Mouse (Mus musculus) T-helper 1 cell (primary cell): ENCODE measurements around the gene D430041D05Rik.

Source experiments
- in situ Hi-C: fragments of 300-600 bp; cut with MboI, MseI; formaldehyde crosslinking; loops from one replicate; pipeline ENCODE4 v1.15.1; 2025; ENCODE audit warnings: high pct_unique_total_duplicates

Gene D430041D05Rik

DNA sequence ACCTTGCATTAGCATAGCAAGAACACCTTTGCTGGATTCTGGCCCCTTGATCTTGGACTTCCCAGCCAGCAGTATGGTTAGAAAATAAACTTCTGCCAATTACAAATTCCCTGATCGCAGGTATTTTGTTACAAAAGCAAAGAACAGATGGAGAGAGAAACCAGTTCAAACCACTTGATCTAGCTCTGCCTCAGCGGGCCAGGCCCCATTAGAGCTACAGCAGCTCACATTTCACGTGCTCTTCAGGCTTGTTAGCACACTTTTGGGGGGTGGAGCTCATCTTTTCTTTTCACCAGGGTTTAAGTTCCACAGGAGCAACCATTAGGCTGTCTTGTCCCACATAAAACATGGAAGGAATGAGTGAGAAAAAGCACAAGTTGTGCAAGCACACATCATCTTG is 210.6 kb downstream of the D430041D05Rik start:
- in situ Hi-C loops = no loop called here

DNA sequence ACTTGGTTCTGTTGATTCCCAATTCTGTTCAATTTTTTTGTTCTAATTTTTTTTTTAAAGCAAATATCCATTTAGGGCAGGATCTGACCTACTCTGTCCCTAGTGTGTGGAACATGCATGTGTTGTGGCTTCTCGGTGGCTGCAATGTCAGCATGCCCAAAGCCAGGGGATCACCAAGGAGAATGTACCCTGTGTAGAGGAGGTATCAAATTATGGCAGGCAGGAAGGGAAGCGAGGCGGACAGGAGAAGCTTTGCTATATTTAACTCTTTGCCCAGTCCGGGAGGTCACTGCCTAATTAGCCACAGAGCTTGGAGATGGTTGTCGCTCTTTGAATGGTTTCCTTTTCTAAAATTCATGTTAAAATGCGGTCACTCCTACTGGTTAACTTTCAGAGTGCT is 212.6 kb downstream of the D430041D05Rik start:
- in situ Hi-C loops = no loop called here

DNA sequence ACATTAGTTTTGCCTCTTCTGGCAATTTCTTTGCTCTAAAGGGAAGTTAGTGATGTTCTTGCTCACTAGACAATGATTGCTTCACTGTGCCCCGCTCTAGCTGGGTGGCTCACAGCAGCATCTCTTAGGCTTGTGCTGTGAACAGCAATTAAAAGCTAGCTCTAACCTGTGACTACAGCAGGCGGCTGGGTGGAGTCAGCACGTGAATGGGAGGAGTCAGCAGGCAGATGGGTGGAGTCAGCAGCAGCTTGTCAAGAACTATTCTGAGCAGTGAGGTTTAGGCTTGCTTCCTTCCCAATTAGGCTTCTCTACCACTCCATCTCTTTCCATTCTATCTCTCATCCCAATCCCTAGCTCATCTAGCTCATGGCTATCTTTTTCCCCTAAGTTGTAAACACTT is 213.5 kb downstream of the D430041D05Rik start:
- in situ Hi-C loops = no loop called here

- in situ Hi-C loops = no loop called here
Measured at GRCm38 (mm10) chr2:104192401-104193141, 218.2 kb downstream of the D430041D05Rik start.

- in situ Hi-C loops = no loop called here
Measured at GRCm38 (mm10) chr2:104191723-104192122, 219.1 kb downstream of the D430041D05Rik start.

GRCm38 (mm10) chr2:104188859-104189258 is 222.0 kb downstream of the D430041D05Rik start:
- in situ Hi-C loops = no loop called here

GRCm38 (mm10) chr2:104187073-104187472 is 223.7 kb downstream of the D430041D05Rik start:
- in situ Hi-C loops = no loop called here

GRCm38 (mm10) chr2:104185616-104186015 is 225.2 kb downstream of the D430041D05Rik start:
- in situ Hi-C loops = no loop called here

DNA sequence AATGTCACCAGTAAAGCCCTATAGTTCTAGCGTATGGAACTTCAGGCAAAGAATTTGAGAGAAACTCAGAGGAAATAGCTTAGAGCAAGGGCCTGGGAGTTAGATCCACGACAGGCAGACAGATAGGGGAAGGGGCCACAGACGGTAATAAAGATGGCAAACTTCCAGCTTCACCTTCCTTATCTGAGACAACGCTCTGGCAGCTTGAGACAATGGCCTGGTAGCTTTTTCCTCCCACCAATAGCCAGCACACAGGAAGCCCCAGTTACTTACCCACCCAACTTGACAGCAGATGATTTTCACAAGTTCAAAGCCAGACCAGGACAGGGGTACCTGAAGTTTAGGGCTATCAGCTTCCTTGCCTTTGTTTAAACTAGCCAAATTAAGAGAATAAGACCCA is 226.5 kb downstream of the D430041D05Rik start:
- in situ Hi-C loops = no loop called here

DNA sequence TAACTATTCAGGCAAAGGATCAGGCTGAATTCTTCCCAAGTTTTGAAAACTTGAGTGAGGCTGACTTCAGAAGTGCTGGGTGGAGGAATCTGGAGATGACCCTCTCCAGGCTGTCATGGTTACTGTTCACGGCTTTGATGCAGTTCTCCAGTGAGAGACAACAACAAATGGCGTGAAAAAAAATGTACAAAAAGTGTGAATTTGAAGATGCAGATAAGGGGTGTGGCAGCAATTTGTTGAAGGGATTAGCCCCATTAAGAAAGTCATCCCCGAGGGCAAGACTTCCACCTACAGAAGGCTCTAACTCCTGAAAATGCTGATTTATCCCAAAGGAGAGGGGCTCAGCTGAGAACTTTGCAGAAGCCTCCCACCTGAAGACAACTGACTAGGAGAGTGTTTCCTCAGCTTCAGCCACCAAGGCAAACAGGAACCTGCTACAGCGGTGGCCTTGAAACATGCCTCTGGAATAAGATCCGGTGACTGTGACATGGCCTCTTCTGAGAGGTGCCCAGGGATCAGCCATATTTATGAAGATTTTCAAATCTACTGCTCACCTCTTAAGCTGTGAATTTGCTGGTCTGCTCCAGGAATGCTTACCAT is 227.5 kb downstream of the D430041D05Rik start:
- in situ Hi-C loops = no loop called here

DNA sequence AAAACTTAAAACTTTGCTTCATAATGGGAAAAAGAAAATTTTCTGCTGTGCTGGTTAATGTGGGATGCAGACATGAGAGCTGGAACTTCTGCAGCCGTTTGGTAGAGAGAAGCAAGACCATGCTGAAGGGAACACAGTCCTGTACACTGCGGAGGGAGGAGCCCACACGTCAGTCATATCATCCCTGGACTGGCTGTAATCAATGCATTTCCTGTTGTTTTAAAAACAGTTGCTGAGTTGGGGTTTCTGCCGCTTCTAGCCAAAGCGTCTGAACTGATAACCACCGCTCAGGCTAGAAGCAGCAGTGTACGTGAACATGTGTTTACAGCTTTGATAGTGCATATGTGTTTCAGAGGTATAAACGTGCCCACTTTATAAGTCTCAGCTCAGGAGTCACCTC is 231.2 kb downstream of the D430041D05Rik start:
- in situ Hi-C loops = no loop called here

DNA sequence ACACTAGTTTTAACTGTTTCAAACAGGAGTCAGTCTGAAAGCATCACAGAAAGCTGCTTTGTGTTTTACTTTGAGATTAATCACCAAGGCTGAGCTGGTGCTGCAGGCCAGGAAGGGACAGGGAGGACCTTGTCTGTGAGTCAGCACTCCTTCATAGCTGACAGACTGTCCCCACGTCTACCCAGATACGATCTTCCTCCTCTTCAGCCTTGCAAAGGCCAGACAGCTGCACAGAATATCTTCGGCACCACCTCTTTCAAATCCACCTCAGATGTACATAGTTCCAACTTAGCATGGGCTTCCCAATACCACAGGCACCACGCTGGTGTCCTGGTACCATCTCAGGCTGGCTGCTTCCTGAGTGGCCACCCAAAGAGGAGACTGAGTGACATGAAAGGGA is 232.6 kb downstream of the D430041D05Rik start:
- in situ Hi-C loops = no loop called here

DNA sequence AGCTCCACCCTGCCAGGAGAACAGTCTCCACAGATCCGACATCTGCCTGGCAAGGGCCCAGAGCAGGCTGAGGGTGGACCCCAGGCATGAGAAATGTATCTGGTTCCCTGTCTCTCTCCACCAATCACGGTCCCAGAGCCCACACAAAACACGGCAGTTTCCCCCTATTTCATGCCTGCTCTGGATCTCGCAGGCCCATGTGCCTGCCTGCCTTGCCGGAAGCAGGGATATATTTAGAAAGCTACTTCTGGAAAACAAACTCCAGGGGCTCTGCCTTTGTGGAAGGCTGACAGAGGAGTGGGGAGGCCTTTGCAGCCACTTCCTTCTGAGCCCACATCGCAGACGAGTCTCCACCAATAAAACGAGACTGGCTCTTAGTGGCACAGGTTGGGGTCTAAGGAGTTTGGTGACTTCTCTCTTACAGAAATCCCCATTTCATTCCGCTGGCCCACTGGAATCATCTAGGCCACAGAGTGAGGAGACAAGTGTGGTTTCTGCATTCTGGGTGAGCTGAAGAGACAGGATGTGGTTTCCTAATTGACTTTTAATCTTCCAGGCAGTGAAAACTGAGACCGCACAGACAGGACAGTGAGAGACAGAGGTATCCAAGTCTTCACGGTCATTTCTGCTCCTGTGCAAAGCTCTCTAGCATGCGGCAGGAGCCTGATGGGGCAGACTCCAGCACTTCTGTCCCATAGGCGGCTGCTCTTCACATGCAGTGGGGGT is 233.7 kb downstream of the D430041D05Rik start:
- in situ Hi-C loops = no loop called here

GRCm38 (mm10) chr2:104176166-104176978 is 234.4 kb downstream of the D430041D05Rik start:
- in situ Hi-C loops = no loop called here

DNA sequence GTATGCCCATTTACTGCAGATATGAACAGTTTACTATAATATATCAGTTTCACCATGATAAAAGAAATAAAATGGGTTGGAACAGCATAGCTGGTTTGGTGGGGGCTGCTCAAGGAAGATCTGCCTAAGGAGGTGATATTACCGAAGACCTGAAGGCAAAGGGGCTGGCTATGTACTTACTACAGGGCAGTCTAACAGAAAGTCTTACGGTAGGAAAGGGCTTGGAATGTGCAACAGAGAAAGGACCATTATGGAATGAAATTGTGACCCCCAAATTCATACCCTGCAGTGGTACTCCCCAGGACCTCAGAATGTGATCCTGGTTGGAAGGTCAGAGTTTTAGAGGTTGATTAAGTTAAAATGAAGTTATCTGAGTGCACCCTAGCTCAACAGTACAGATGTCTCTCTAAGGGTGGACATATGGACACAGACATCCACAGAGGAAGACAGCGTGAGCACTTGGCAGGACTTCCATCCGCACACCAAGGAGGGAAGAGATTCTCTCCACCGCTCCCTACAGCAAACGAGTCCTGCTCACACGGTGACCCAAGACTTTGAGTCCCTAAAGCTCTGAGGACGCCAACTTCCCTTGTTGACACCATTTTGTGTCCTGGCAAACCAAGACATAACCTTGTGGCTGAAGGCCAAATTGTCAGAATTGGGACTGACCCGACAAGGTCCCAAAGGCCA is 235.2 kb downstream of the D430041D05Rik start:
- in situ Hi-C loops = no loop called here

- in situ Hi-C loops = no loop called here
Measured at GRCm38 (mm10) chr2:104173431-104173830, 237.4 kb downstream of the D430041D05Rik start.

DNA sequence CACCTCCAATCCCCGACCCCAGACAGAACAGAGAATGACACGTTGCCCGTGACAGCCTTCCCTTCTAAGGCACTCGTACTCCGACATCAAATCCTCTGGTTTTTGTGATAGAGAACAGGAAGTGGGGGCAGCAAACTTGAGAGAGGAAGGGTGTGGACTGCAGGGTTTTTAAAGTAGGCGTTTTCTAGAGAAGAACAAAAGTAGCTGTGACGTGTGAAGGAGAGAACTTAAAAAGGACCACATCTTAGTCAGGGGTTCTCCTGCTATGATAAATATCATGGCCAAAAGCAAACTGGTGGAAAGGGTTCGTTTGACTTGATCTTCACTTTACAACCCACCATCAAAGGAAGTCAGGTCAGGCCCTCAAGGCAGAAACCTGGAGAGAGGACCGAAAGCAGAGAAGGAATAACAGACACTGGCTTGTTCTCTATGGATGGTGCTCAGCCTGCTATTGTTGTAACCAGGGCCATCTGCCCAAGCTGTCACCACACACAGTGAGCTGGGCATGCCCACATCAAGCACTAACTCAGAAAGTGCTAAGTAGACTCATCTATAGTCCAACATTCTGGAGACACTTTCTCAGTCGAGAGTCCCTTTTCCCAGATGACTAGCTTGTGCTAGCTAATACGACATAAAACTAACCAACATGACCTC is 238.0 kb downstream of the D430041D05Rik start:
- in situ Hi-C loops = no loop called here

DNA sequence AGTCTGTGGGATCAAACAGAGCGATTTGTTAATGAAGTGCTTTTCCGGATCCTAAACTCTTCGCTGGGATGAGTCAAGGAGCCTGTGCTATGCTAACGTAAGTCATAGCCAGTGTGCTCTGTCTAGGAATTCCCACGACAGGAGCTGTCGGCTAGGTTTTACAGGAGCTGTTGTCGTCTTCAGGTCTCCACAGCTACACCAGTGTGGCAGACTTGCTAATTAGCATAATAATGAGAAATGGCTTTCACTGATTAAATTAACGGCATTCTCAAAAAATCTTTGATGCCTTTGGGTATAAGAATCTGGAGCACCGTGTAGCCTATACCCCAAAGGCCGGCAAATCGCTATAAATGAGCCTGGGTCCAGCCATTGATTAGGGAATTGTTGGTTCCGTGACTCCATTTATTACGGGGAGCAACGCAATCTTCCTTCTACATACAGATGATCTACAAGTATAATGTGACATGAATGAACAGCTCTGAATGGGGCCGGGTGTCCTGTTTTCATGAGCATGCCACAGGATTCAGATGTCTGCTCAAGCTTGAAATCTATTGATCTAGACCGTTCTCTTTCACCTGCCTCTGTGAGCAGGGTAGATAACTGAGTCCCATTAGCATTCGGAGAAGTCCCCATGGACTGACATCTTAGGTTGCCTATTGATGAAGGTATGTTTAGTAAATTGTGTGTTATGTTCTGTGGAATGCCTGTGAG is 242.5 kb downstream of the D430041D05Rik start:
- in situ Hi-C loops = no loop called here

DNA sequence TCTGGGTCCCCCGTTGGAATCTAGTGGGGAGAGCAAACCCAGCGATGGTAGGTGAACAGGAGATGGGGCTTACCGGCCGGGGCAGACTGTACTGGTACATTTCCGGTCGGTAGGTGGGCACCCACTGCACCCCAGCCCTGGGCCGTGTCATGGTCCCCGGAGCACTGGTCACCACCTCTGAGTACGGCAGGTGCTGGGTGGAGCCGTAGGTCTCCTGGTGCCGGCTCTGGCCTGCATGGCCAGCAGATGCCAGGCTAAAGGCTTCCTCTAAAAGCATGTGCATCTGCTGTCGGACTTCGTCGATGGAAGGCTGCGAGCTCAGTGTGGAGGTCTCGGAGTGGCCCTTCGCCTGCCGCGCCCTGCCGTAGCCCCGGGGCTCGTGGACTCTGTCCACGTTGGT is 243.0 kb downstream of the D430041D05Rik start:
- in situ Hi-C loops = no loop called here

- in situ Hi-C loops = no loop called here
Measured at GRCm38 (mm10) chr2:104165631-104166030, 245.2 kb downstream of the D430041D05Rik start.
